ENCODE assay signal across 8 mouse cellular contexts in genomic region chr2:72476486-72477211, GRCm38 (mm10). TPM values are rescaled to one million over a fixed set of nuclear protein-coding genes. Genes with fewer than 3 reads are reported as not detected.
A peak's percentile ranks its signal among the peaks of the same experiment; 100 is the strongest.
DNase-seq lines count a peak whose midpoint lies in the region; ATAC-seq lines count a peak whose summit lies in the region.

No protein-coding gene starts in this region.

- H3K4me2 ChIP-seq in embryonic facial prominence, embryonic 14.5 days (ENCODE audit: low read depth, low read length), result peak overlapping the region; percentile 86
- peak overlapping the region; percentile 45 for H3K4me2 ChIP-seq in hindbrain, embryonic 11.5 days (replicated peaks; ENCODE audit: low read depth, low read length)
- peak overlapping the region; percentile 86 for H3K4me2 ChIP-seq in liver, embryonic 13.5 days
- peak overlapping the region; percentile 77 for H3K4me2 ChIP-seq in neural tube, embryonic 12.5 days (replicated peaks)

- H3K9me3 ChIP-seq in embryonic facial prominence, embryonic 14.5 days (ENCODE audit: control insufficient read depth, low read length), result no peaks in the 10 kb centered on the region
- no peaks in the 10 kb centered on the region for H3K9me3 ChIP-seq in hindbrain, embryonic 11.5 days (ENCODE audit: control insufficient read depth, low read length)
- H3K9me3 ChIP-seq in liver, embryonic 13.5 days (replicated peaks), result no peaks in the 10 kb centered on the region
- H3K9me3 ChIP-seq in neural tube, embryonic 12.5 days, result no peaks in the 10 kb centered on the region

- no peak for DNase-seq in frontal cortex, postnatal 14 days (ENCODE audit: low spot score in 2 of 2)
- peak; percentile 70 for DNase-seq in ZHBTc4 (ENCODE audit: low read depth, low spot score)
- peak; percentile 60 for DNase-seq in embryonic facial prominence, embryonic 14.5 days (ENCODE audit: low spot score)
- DNase-seq in hindbrain, embryonic 11.5 days (ENCODE audit: low spot score), result peak; percentile 70
- peak; percentile 22 for DNase-seq in liver, embryonic 13.5 days
- peak; percentile 70 to 74 for DNase-seq in thymus, postnatal 10 days (ENCODE audit: low spot score in 2 of 2)

- 0% methylated on average over 53 of the region's 53 CpGs for WGBS in embryonic facial prominence, embryonic 14.5 days
- WGBS in hindbrain, embryonic 11.5 days, result under 1% methylated on average over 53 of the region's 53 CpGs
- WGBS in liver, embryonic 13.5 days (ENCODE audit: insufficient replicate concordance), result under 1% methylated on average over 53 of the region's 53 CpGs
- WGBS in neural tube, embryonic 12.5 days, result under 1% methylated on average over 53 of the region's 53 CpGs

- peaks cover 12% of the 10 kb centered on the region for H3K4me1 ChIP-seq in embryonic facial prominence, embryonic 14.5 days (ENCODE audit: control insufficient read depth, insufficient read depth, low read length)
- no peaks in the 10 kb centered on the region; the same call in 1 of the 2 replicates for H3K4me1 ChIP-seq in hindbrain, embryonic 11.5 days (replicated peaks; ENCODE audit: control insufficient read depth, insufficient read depth, low read length)
- H3K4me1 ChIP-seq in liver, embryonic 13.5 days (replicated peaks), result peaks cover 58% of the 10 kb centered on the region
- H3K4me1 ChIP-seq in neural tube, embryonic 12.5 days, result peaks cover 31% of the 10 kb centered on the region

- H3K27me3 ChIP-seq in embryonic facial prominence, embryonic 14.5 days (replicated peaks; ENCODE audit: control insufficient read depth, insufficient read depth, low read length), result no peaks in the 10 kb centered on the region
- H3K27me3 ChIP-seq in hindbrain, embryonic 11.5 days (ENCODE audit: control insufficient read depth, insufficient read depth, low read length), result no peaks in the 10 kb centered on the region
- no peaks in the 10 kb centered on the region for H3K27me3 ChIP-seq in liver, embryonic 13.5 days
- H3K27me3 ChIP-seq in neural tube, embryonic 12.5 days (replicated peaks), result 0 out of 2 replicates have a peak, but pooled peaks cover 5% of the 10 kb centered on the region

- peak overlapping the region; percentile 82 for H3K27ac ChIP-seq in embryonic facial prominence, embryonic 14.5 days (replicated peaks; ENCODE audit: low read depth, low read length)
- H3K27ac ChIP-seq in hindbrain, embryonic 11.5 days (ENCODE audit: low read depth, low read length), result peak overlapping the region; percentile 72
- peak overlapping the region; percentile 92 for H3K27ac ChIP-seq in liver, embryonic 13.5 days
- 0 out of 2 replicates have a peak overlapping the region, but pooled peaks have one; percentile 50 for H3K27ac ChIP-seq in neural tube, embryonic 12.5 days

- H3K36me3 ChIP-seq in embryonic facial prominence, embryonic 14.5 days (ENCODE audit: control insufficient read depth, insufficient read depth, low read length), result peaks cover 25% of the 10 kb centered on the region
- no peaks in the 10 kb centered on the region for H3K36me3 ChIP-seq in hindbrain, embryonic 11.5 days (ENCODE audit: control insufficient read depth, insufficient read depth, low read length)
- H3K36me3 ChIP-seq in liver, embryonic 13.5 days, result peaks cover 31% of the 10 kb centered on the region
- peaks cover 7% of the 10 kb centered on the region for H3K36me3 ChIP-seq in neural tube, embryonic 12.5 days

- H3K4me3 ChIP-seq in embryonic facial prominence, embryonic 14.5 days (ENCODE audit: low read depth, low read length), result peak overlapping the region; percentile 78
- H3K4me3 ChIP-seq in hindbrain, embryonic 11.5 days (ENCODE audit: low read depth, low read length), result peak overlapping the region; percentile 89
- H3K4me3 ChIP-seq in liver, embryonic 13.5 days (replicated peaks), result peak overlapping the region; percentile 88
- H3K4me3 ChIP-seq in neural tube, embryonic 12.5 days, result peak overlapping the region; percentile 84

- peak; percentile 41; the same call in 1 of the 2 replicates for ATAC-seq in frontal cortex, adult (ENCODE audit: low TSS enrichment)
- ATAC-seq in embryonic facial prominence, embryonic 14.5 days (ENCODE audit: low read depth), result peak; percentile 51
- ATAC-seq in hindbrain, embryonic 11.5 days (ENCODE audit: low FRiP score), result peak; percentile 78
- peak; percentile 57 for ATAC-seq in liver, embryonic 13.5 days (ENCODE audit: low read depth)
- ATAC-seq in neural tube, embryonic 12.5 days (ENCODE audit: low FRiP score, low read depth), result peak; percentile 61

- peak overlapping the region; percentile 77 for H3K9ac ChIP-seq in embryonic facial prominence, embryonic 14.5 days (ENCODE audit: low read depth, low read length)
- H3K9ac ChIP-seq in hindbrain, embryonic 11.5 days (ENCODE audit: low read depth, low read length), result peak overlapping the region; percentile 83
- peak overlapping the region; percentile 90 for H3K9ac ChIP-seq in liver, embryonic 13.5 days
- H3K9ac ChIP-seq in neural tube, embryonic 12.5 days, result peak overlapping the region; percentile 75

RNA-seq across cellular contexts. Expression of gene Cdca7, which starts 0.7 kb away (rescaled TPM):
- polyA plus RNA-seq in embryonic facial prominence, embryonic 14.5 days (2014; fragmentation: Nextera tagmentation; extraction: Ambion mirVana), result 81.5 and 99.4 TPM in 2 replicates
- 156 and 172 TPM in 2 replicates for polyA plus RNA-seq in hindbrain, embryonic 11.5 days (2014; fragmentation: Nextera tagmentation; extraction: Ambion mirVana)
- polyA plus RNA-seq in liver, embryonic 13.5 days (2015; fragmentation: Nextera tagmentation; extraction: Ambion mirVana), result 71.1 and 83.7 TPM in 2 replicates
- polyA plus RNA-seq in neural tube, embryonic 12.5 days (2016; fragmentation: Nextera tagmentation; extraction: Ambion mirVana), result 102 and 109 TPM in 2 replicates

Comparison
In these comparisons a context has a peak if more than half of its experiments do, and no peak if none do; other contexts are left out.
1. DNase-seq: peak in ZHBTc4 (single experiment), embryonic facial prominence, embryonic 14.5 days (single experiment), hindbrain, embryonic 11.5 days (single experiment), liver, embryonic 13.5 days (single experiment) and thymus, postnatal 10 days (2 of 2); none in frontal cortex, postnatal 14 days (0 of 2).
2. Peak in every context shown above with its lines, with median percentiles within 50 percentile points of each other: ATAC-seq, H3K27ac ChIP-seq, H3K4me2 ChIP-seq, H3K4me3 ChIP-seq and H3K9ac ChIP-seq.